Mouse (Mus musculus): ENCODE measurements at regions not wholly inside any gene's neighbourhood (a gene's known extent, or its start where the extent isn't known, plus 50 kb on each side); places are given as distances from the start of the nearest gene placed in this dataset.
A peak's percentile ranks its signal among the peaks of the same experiment; 100 is the strongest.

DNA sequence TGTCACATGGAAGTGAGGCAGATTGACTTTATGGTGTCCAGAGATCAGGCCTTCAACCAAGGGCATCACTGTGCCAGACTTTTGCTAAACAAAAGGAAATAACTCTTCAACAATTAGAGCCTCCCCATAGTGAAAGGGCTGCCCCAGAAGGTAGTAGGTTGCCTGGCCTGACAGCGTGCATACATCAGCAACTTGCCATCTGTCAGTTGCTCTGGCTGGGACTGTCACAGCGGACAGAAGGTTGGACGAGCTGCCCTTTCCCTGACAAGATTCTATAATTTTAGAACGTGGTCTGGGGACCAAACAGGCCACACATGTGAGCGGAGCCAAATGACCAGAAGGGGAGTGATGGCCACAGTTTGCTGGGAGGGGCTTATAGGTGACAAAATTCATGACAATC is 119.7 kb upstream of the Rpl38 start:
- DNase-seq (ENCODE audit: low spot score), result no peak

- DNase-seq (ENCODE audit: low spot score), result no peak
Observed at GRCm38 (mm10) chr11:114544212-114544611, 124.1 kb upstream of the Rpl38 start.

DNA sequence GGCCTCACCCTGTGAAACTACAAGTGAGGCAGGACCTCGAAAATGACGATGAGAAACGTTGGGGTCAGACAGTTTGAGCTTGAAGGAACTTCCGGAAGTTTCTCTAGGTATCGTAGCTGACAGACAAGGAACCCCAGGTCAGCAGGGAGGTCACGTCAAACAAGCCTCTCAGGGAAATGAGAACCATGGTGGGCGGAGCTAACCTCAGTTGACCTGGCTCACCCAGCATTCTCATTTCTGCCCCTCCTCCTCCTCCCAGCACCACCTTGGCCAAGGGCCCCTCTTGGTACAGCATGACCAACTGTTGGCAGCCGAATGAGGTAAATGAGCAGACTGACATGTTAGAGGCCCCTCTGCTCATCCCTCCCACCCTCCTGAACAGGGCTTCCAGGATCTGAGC is 126.2 kb upstream of the Rpl38 start:
- DNase-seq (ENCODE audit: low spot score), result no peak

GRCm38 (mm10) chr11:114540503-114540902 is 127.8 kb upstream of the Rpl38 start:
- no peak for DNase-seq (ENCODE audit: low spot score)

GRCm38 (mm10) chr11:114536616-114537493 is 131.5 kb upstream of the Rpl38 start:
- no peak for DNase-seq (ENCODE audit: low spot score)

GRCm38 (mm10) chr11:114535900-114536299 is 132.4 kb upstream of the Rpl38 start:
- DNase-seq (ENCODE audit: low spot score), result no peak

- DNase-seq (ENCODE audit: low spot score), result no peak
Observed at GRCm38 (mm10) chr11:114534436-114534835, 133.9 kb upstream of the Rpl38 start.

GRCm38 (mm10) chr11:114531241-114531765 is 137.0 kb upstream of the Rpl38 start:
- no peak for DNase-seq (ENCODE audit: low spot score)

- no peak for DNase-seq (ENCODE audit: low spot score)
Observed at GRCm38 (mm10) chr11:114528937-114529772, 139.2 kb upstream of the Rpl38 start.

DNA sequence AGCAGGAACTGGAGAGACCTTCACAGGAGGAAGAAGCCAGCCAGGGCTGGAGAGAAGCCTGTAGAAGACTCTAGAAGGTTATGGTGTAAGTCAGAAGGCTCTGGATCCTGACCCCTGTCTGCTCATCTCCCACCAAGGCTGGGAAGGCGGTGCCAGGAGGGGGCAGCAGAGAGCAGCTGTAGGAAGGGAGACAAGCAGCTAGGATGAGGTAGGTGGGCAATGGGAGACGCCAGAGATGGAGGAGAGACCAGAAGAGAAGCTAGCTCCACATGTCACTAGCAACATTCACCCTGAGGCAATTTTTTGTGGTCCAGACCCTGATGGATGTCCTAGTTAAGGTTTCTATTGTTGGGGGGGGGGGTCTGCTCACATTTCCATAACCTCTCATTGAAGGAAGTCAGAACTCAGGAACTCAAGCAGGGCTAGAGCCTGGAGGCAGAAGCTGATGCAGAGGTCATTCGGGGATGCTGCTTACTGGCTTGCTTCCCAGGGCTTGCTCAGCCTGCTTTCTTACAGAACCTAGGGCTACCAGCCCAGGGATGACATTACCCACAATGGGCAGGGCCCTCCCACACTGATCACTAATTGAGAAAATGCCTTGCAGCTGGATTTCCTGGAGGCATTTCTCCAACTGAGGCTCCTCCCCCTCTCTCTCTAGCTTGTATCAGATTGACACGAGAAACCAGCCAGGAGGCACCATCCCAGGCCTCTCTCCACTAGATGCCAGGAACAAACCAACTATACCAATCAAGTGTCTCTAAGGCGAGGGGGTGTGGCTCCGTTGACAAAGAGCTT is 144.7 kb upstream of the Rpl38 start:
- DNase-seq (ENCODE audit: low spot score), result peak; percentile 16

GRCm38 (mm10) chr11:114515278-114515677 is 153.0 kb upstream of the Rpl38 start:
- no peak for DNase-seq (ENCODE audit: low spot score)

- no peak for DNase-seq (ENCODE audit: low spot score)
Observed at GRCm38 (mm10) chr11:114514126-114514525, 154.2 kb upstream of the Rpl38 start.

DNA sequence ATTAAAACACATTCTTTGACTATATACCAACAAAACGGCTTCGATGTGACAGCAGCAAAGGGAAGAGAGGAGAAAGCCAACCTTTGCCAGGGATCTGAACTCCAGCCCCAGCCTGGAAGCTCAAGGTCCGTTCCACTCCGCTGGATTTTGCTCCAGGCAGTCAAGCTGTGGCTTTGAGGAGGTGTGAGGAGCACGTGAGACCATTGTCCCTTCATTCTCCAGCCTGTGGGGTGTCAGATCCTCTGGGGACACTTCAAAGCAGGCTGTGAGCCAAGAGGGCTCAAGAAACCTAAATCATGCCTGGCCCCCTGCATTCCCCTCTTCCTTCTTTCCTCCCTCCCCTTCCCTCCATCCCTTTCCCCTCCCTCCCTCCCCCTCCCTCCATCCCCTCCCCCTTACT is 154.9 kb upstream of the Rpl38 start:
- DNase-seq (ENCODE audit: low spot score), result no peak

DNA sequence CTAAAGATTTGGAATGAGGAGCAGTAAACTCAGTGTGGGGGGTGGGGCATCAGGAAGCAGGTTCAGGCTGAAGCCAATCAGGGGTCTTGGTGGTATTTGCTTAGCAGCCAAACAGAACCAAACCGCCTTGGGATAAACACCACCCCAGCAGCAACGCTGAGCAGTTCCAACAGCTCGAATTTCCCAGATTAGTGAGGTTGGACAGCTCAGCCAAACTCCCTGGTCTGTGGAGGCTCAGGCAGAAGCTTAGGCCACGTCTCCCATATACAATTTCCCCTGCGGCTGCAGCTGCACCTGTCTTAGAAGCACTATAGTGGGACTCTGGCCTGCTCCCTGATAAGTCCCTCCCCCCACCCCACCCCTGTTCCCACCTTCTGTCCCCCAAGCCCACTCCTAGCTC is 156.3 kb upstream of the Rpl38 start:
- no peak for DNase-seq (ENCODE audit: low spot score)

DNA sequence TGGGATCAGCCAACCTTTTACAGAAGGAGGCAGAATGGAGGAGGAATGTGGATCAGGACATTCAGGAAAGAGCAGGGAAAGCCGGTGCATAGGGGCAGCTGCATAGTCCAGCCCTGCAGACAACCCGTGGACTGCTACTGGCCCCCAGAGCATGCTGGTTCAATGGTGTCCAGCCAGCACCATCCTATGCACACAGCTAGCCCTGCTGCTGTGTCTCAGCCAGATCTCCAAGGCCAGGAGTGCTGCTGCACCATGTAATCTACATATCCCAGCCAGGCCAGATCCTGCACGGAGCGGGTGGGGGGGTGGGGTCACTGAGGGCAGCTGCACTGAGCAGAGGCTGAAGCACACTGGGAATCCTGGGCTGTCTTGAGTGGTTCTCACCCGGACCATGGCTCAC is 165.8 kb upstream of the Rpl38 start:
- no peak for DNase-seq (ENCODE audit: low spot score)

GRCm38 (mm10) chr11:114501869-114502540 is 166.3 kb upstream of the Rpl38 start:
- DNase-seq (ENCODE audit: low spot score), result no peak

DNA sequence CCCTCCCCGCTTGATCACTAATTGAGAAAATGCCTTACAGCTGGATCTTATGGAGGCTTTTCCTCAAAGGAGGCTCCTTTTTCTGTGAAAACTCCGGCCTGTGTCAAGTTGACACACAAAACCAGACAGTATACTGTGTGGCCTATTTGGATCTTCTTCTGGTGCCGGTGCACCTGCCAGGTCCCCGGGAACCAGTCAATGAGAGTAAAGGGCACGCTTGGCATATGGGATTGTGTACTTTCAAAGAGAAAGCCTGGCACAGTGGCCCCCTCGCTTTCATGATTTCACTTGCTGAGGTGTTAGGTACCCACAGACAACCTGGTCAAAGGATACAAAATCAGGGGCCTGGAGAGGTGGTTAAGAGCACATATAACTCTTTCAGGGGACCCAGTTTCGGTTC is 167.9 kb upstream of the Rpl38 start:
- DNase-seq (ENCODE audit: low spot score), result no peak

DNA sequence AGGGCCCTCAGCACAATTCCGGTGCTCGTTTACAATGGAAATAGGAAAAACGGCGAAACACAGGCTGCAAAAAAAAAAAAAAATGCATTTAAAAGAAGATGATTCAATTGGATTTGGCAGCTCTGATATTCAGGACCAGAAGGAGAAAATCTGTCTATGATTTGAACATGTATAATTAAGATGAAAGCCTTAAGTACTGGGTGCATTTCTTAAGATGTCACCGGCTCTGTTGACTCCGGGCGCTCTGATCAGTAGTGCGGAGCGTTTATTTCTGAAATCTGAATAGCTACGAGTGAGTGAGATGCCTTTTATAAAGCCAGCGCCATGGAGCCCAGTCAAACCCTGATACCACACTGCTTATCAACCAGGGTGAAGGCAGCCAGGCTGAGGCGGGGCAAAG is 168.7 kb upstream of the Rpl38 start:
- no peak for DNase-seq (ENCODE audit: low spot score)

DNA sequence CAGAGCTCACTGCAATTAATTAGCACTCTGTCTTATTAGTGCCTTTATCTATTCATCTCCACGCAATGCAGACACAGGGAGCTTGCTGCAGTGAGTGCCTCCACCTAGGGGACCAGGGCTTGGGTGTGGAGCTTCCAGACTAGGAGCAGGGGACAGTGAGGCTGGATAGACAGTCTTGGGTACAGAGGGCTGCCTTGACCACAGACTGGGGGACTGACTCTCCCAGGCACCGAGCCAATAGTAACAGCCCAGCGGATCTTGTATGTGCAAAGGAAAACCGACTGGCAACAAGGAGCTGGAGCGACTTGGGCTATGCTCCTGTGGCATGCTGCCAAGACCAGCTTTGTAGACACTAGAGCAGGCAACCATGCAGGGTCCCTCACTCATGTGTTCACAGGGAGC is 172.8 kb upstream of the Rpl38 start:
- DNase-seq (ENCODE audit: low spot score), result no peak

DNA sequence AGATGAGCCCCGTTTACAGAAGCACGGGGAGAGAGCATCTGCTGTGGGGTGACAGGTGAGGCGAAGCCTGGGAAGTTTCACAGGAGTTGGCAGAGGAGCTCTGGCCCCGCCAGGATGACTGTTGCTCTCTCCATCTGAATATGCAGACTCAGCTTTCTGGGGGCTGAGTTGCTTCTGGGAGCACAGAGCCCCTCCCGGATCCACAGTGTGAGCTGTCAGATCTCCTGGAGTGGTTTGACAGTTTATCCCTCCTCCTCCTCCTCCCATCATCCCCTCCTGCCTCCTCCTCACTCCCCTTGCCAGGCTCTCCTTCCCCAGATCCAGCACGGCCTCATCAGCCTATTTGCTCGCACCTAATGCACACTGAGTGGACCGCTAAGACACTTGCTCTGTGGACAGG is 181.9 kb upstream of the Rpl38 start:
- no peak for DNase-seq (ENCODE audit: low spot score)

DNA sequence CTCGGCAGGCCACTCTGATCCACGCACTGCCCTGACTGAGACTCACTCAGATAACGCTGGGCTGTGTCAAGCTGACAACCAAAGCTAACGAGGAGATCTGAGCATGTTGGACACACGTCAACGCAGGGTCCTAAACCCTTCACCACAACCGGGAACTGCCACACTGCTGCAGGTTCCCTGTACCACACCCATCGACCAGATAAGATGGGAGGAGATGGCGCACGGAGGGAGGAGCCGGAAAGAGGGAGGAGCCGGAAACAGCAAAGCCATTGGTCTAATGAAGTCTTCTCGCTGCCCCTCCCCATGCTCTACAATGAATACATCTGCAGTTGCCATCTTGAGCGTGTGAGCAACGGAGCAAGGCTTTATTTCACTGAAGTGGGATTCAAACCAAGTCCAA is 182.9 kb upstream of the Rpl38 start:
- DNase-seq (ENCODE audit: low spot score), result no peak

- DNase-seq (ENCODE audit: low spot score), result no peak
Observed at GRCm38 (mm10) chr11:114484668-114484953, 183.7 kb upstream of the Rpl38 start.
